Mouse (Mus musculus) liver, embryonic 14.5 days (tissue): ENCODE measurements at regions not wholly inside any gene's neighbourhood (a gene's known extent, or its start where the extent isn't known, plus 50 kb on each side); places are given as distances from the start of the nearest gene placed in this dataset.

Experiments used
- CTCF ChIP-seq: IDR thresholded peaks from 2 replicates; pipeline ENCODE4 v1.5.1; 2016; ENCODE audit warnings: antibody characterized with exemption, low read depth, control low read depth
- EP300 ChIP-seq: IDR thresholded peaks from 2 replicates; pipeline ENCODE4 v1.6.1; 2016; ENCODE audit warnings: antibody characterized with exemption, low read depth

DNA sequence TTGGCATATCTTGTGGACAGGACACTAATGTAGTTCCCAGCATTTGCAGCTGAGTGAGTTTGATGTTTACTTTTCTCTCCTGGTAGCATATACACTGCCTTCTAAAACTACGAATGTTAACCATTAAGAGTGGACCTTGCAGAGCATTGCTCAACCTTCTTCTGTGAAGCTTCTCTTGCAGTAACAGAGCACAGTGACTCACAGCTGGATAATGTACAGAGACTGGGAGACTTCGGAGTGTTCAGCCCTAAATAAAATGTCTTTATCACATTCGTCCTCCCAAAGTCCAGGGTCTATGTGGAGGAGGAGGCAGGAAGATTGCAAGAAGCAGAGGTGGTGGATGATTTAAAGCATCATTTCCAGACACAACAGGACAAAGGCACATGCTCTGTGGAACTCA is 407.6 kb upstream of the Dab2 start:
- TF ChIP-seq CTCF (no peak), EP300 (no peak)
